Mouse (Mus musculus): ENCODE results near the gene Asb8.

The Asb8 gene

DNA sequence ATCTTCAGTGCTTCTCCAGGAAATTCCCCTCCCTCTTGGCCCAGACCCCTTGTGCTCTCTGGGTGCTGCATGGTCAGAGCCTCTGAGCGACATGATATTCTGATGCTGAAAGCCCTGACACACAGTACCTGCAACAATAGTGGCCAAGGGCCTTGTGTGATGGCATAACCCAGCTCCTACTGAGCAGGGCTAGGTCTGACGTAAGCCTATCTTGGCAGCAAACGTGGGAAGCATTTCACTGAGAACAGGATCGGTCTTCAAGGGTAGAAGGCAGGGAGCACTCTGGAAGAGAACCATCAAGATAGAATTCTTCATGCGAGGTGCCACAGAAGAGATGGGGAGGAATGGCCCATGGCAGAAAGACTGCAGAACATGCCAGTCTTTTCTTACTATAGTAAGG is at the start of gene Asb8:
Gene Asb8 (minus strand): TSS at position 101 of the 400 bp plus-strand sequence.
- DNase-seq (ENCODE audit: low read depth, low spot score) = no peak

DNA sequence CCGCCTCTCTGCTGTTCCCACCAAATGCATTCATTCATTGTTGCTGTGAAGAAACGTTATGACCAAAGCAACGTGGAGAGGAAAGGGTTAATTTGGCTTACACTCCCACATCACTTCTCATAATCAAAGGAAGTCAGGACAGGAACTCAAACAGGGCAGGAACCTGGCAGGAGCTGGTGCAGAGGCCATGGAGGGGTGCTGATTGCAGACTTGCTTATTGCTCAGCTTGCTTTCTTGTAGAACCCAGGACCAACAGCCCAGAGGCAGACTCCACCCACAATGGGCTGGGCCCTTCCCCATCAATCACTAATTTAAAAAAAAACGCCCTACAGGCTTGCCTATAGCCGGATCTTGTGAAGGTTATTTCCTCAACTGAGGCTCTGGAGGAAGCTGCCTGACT is 48.7 kb upstream of the Asb8 start:
- no peak for DNase-seq (ENCODE audit: low read depth, low spot score)

DNA sequence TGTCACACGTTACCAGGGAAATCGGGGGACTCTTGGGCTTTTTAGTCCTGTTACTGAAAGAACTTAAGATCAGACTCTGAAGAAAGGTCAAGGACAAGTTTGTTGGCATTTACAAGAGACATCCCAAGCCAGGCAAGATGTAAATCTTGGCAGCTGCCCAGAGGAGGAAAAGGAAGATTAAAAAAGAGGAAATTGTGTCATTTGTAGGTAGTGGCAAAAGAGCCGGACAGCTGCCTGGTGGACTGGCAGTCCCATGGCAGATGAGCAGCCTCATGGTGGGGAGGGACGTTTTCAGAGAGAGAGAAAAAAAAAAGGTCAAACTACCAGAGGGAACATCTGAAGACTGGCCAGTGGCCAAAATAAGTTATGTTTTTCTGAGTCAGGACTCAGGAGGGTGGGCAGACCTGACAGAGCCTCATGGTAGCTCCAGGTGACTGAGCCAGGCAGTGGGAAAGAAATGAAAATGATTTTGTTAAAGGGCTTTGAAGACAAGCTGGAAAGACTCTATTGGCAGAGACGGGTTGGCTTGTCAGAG is 48.0 kb upstream of the Asb8 start:
- no peak for DNase-seq (ENCODE audit: low read depth, low spot score)

DNA sequence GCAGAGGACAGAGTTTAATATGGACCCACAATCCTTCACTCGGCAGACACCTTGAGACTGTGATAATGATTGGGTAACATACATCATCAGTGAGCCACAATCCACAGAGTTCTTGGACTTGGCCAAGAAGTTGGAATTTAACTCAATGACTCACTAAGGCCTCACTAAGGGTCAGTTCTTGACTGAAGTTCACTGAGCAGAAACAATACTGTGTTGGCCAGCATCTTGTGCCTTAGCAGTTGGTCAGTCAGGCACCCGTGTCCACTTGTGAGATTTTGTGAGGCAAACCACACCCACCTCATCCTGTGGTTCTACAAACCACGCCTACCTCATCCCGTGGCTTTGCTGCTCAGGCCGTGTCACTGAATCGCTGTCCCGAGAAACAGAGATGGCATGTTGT is 44.3 kb upstream of the Asb8 start:
- no peak for DNase-seq (ENCODE audit: low read depth, low spot score)

DNA sequence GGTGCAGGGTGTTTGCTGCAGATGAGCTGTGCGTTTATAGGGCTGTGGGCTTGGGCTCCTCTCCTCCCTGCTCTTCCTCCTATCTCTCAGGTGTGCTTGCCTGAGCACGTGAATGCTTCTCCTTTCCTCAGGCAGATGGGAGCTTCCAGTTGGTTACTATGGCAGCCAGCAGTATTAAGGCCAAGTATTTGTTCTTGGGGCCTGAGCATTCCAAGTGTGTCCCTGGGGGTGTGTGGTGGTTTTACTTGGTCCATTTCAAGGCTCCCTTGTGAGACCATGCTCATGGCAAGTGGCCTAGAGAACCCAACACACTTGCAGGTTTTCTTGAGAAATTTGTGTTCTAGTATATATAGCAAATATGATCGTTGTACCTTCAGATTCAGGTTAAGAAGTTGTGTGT is 30.0 kb upstream of the Asb8 start, which contains the start of gene Olfr288:
Gene Olfr288 (minus strand): TSS at position 101 of the 400 bp plus-strand sequence.
- DNase-seq (ENCODE audit: low read depth, low spot score) = no peak

DNA sequence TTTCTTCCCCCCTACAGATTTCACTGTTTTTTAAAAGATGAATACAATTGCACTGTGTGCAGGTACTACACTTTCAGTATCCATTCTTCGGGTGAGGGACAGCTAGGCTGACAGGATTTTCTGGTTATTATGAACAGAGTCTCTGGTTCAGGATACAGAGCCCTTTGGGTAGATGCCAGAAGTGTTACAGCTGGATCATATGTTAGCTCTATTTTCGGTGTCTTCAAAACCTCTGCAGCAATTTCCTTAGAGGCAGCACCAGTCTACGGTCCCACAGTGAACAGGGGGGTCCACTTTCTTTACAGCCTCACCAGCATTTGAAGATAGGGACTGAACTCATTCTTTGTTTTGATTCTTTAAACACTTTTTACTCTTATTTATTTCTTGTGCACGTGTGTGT is 19.0 kb upstream of the Asb8 start:
- DNase-seq (ENCODE audit: low read depth, low spot score) = no peak

DNA sequence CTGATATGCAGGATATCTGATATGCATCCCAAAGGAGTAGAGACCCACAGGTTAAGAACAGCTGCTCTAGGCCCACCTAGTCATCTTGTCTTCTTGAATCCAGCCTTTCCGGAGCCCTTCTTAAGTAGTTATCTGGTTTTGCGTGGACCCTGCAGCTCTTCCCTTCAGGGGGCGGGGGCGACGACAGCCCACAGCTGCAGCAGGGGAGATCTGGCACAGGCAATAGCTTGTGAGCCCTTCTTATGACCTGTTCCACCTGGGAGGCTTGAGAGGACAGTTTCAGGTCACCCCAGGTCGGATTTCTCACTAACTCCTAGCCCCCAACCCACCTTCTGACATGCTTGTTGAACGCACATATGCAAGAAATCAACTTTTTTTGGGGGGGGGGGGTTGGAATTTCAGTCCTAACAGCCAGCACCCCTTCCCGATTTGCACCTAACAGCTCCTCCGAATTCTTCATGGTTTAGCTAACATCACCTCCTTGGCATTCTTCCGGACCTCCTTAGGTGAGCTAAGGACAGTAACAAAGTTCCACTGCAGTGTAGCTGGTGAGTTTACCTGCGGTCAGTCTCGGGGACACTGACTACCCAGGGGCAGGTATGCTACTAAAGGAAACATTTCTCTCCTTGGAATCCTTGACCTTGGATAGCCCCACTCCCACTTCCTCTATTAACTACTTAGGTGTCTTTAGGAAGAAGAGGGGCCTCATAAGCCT is 16.6 kb upstream of the Asb8 start:
- DNase-seq (ENCODE audit: low read depth, low spot score) = no peak

DNA sequence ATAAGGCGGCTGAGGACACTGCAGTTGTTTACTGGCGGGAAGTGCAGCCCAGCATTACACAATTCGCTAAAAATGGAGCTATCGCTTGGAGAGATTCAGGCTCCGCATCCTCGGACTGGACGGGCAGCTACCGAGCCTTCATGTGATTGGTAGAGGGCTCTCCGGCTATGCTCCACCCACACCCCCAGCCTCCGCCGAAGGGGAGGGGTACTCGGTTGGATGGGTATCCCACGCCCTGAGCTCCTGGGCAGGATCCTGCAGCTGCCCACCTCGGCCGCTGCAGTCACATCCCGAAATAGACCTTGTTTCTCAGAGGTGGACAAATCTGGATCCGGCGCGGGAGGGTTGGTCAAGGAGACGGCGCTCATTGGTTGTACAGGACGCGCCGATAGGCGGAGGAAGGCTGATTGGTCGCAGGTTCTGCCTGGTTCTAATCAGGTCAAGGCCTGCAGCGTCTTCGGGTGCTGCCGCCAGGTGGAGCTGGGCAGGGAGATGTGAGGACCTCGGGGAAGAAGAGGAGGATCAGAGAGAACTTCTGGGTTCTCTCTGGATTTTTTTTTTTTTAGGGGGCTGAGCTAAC is 15.8 kb upstream of the Asb8 start:
- peak; percentile 80 for DNase-seq (ENCODE audit: low read depth, low spot score)

DNA sequence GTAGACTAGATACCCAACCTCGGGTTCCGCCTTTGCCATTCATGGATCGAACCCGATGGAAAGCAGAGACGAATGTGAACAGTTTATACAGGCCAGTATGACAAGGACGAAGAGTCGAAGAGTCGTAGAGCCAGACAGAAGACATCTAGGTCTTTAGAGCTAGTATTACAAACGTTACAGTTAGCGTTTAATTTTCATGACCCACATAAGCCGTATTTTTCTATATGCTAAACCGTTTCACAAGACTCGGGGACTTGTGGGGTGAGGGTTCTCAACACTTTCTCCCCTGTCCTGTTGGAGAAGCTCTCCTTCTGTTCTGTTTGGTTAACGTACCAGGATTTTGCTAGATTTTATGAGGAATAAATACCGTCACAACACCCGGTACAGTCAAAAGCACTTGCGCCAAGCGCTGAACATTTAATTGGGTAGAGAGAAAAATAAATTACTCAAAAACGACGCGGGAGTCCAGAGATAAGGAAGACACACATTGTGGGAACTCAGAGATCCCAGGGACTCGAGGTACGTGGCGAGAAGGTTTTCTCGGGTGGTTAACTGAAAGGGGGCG is 15.2 kb upstream of the Asb8 start:
- no peak for DNase-seq (ENCODE audit: low read depth, low spot score)

DNA sequence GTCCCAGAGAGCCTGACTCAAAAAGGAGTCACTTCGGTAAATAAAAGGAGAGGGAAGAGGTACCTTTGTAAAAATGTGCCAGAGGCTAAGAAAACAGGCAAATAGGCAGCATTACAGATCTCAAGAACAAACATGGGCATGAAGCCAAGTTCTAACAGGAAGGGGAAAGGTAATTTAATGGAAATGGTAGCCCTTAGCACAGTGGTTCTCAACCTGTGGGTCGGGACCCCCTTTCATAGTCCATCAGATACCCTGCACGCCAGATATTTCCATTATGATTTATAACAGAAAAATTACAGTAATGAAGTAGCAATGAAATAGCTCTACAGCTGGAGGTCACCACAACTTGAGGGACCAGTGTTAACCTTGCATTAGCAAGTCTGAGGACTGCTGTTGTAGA is 11.9 kb upstream of the Asb8 start:
- DNase-seq (ENCODE audit: low read depth, low spot score) = no peak

DNA sequence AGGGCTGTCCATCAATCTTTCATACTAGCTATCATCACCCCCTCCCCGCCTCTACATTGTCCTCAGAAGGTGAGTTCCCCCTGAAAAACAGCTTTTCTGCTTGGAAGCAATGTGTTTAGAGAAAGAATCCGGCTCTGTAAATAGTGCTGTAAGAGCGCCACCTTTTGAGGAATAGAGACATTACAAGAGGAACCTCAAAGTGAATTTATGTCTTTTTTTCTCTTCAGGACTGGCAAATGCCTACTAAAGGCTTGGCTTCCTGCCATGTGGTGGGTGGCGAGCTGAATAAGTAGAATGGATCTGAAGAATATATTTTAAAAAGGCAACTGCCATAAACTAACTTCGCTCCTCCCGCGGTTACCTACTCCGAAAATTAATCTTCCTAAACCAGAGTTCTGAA is 8.4 kb upstream of the Asb8 start:
- DNase-seq (ENCODE audit: low read depth, low spot score) = peak; percentile 55

DNA sequence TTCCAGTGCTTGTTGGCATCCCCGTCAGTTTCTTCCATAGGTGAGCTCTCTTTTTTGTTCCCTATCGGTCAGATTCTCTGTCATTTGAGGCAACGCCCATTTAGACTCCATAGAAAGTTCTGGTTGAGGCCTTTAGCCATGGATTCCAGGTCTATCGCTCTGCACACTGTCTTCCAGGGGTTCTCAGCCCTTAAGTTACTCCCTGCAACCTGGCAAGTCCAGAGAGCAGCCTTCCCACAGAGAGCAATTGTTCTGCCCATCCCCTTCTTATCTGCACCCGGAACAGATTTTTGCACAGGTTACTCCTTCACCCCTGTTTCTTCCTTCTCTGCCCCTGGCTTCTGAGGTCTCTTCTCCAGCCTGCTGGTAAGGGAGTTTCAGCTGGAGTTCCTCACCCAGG is 6.7 kb upstream of the Asb8 start:
- DNase-seq (ENCODE audit: low read depth, low spot score) = no peak

DNA sequence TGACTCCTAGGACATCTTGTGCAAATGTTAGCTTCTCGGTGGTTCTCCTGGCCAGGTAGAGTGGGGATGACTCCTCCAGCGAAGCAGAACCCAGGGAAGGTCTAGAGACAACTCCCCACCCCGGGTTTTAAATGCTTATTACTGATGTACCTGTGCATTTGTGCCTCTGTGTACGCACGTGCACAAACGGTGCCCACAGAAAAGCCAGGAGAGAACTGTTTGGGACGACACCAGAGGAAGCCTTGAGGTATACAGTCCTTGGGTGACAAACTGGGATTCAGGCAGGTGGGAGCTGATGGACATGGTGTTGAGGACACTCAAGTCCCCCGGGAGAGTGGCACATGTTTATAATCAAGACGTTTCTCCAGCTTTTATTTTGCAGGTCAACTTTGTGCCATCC is 5.5 kb upstream of the Asb8 start:
- no peak for DNase-seq (ENCODE audit: low read depth, low spot score)

DNA sequence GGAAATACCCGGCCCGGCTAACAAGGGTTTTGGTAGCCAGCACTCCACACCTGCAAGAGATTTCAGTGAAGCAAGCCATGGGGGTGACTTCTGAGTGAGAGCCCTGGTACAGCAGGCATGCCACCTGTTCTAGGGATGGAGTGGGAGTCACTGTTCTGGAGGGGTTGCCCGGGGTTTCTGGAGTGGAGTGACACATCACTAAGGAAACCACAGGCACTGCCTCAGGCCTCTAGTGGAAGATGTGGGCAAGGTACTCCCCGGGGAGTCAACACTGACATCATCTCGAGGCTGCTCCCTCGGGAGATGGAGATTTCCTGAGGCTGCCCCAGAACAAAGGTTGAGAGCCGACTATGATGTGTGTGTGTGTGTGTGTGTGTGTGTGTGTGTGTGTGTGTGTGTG is 4.9 kb upstream of the Asb8 start:
- DNase-seq (ENCODE audit: low read depth, low spot score) = no peak

DNA sequence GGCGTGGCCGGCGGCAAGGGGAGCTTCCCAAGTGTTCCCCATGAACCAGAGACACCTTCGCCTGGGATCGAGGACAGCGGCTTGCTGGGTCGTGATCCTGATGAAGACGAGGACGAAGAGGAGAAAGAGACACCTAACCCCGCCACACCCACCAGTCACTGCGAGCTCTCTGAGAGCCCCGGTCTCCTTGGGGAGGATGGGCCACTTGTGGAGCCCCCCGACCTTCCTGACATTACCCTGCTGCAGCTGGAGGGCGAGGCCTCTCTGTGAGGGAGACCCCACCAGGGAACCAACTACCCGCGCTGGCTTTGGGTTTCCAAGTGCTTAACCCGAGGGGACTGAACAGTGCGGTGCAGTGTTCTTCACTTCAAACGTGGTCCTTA is 3.2 kb upstream of the Asb8 start:
- no peak for DNase-seq (ENCODE audit: low read depth, low spot score)

DNA sequence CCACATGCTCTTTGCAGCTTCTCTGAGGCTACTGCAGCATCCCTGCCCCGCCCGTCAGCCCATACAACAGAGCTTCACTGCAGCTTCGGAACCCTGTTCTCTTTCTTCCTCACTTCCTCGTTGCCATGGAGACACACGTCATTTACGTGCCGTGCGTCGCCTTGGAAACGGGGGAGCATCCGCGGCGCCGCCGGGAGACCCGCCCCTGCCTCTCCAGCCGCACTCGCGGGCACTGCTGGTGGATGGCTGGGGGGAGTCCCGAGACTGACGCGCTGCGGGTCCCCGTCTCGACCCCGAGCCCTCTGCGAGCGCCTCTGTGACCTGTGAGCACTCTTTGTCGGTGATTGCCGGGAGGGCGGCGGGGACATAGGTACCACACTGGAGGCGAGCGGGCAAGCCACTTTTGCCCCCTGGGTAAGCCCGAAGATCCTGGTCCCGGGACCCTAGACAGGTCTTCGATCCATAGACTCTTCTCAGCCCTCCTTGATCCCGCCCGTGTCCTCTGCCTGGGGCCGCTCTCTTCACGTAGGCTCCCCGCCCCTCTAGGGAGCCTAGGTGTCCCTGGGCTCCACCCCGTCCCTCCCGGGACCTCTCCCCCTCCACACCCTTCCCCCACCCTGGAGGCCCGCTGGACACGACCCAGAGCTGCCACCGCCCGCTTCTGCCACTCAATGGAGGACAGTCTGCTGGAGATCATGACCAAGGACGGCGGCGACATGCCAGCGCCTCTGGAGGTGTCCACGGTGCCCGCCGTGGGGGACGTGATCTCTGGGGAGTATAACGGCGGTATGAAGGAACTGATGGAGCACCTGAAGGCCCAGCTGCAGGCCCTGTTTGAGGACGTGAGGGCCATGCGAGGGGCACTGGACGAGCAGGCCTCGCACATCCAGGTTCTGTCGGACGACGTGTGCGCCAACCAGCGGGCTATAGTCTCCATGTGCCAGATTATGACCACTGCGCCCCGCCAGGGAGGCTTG is 2.5 kb upstream of the Asb8 start:
- DNase-seq (ENCODE audit: low read depth, low spot score) = peak; percentile 95

DNA sequence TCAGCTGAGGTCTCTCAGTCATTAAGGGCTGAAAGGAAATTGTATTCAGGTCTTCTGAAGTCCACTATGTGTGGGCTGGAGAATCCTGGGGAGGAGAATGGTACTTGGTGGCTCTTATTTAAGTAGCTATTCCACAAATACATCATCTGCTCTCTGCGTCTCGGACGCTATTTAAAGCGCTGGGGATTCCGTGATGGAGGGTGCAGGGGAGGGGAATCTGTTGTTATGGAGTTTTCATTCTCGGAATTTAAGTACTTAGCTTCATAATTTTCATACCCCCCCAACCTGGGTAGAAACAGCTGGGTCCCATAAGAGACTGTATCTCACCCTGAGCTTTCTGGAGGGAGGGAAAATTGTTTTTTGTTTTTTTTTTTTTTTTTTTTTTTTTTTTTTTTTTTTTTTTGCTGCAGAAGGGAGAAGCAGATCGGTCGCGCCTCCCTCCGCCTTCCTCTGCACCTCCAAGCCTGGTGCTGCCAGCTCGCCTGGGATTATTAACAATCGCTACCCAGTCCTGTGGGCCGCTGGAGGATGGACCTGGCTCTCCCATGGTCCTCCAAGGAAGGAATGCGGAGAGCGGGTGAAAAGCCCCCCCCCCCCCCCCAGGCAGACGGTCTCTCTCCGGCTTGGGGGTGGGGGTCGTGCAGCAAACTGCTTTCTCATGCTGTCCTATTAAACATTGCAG is 1.7 kb upstream of the Asb8 start, which contains the start of gene Ccdc184:
Gene Ccdc184 (plus strand): TSS at position 196 of the 682 bp plus-strand sequence.
- no peak for DNase-seq (ENCODE audit: low read depth, low spot score)

DNA sequence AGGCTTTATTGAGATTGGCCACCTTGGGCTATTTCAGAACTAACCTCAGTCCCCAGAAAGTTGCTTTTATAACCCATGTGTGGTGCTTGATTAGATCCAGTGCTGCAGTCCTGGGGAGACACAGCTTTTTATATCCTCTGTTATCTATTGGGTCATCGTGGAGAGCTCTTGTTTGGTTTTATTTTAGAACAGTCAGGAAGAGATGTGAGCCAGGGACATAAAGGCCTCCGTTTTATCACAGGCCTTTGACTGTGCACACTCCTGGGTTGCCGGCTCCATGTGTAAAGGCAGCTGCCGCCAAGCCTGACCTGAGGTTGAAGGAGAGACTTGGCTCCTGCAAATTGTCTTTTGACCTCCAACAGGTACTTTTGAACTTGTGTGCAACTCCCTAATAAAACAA is 2.9 kb downstream of the Asb8 start:
- no peak for DNase-seq (ENCODE audit: low read depth, low spot score)

DNA sequence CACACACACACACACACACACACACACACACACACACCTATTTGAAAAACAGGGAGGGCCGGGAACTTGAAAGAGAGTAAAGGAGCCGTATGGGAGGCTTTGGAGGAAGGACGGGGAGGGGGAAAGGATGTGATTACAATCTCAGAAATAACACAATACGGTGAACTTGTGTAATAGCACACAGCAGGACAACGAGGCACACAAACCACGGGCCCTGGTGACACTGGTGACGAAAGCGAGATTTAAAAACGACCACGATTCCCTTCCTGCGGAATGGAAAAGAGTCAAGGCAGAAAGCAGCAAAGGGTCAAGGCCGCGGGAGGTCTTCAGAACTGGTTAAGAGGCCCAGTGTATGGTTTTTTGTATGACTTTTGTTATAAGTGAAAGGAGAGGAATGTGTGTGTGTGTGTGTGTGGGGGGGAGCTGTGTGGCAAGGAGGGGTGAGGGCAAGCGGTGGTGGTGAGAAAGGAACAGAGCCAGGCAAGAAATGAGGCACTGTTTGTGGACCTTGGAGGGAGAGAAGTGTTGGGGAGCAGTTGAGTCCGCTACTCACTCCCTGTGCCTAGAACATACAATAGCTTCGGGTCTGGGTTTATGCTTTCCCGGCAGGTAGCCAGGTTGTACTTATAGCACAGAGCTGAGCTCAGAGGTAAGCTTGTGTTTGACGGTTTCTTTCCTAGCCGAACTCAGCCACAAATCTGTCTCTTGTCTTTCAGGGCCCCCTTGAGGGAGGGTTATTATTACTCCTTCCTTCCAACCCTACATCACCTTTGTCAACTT is 4.2 kb downstream of the Asb8 start:
- DNase-seq (ENCODE audit: low read depth, low spot score) = no peak

DNA sequence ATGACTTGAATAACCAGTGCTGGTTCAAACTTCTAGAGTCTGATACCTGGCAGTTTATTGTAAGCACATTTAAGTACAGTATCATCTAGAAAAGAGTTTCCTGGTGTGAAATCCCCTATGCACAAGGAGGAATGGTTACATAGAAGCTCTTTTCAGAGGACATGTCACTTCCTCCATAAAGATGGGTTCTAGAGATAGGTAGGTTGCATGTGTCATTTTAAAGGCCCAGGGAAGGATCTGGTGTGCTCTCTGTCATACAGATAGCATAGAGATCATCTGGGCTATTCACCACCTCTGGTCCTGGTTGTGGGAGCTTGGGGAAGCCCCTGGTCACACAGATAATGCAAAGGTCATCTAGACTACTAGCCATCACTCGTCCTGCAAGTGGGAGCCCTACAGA is 8.2 kb downstream of the Asb8 start:
- DNase-seq (ENCODE audit: low read depth, low spot score) = no peak
